Mouse (Mus musculus) heart, adult 2 months (tissue): ENCODE results near the gene Arhgap40.

Source experiments
- CTCF ChIP-seq: fragments of 200-600 bp; IDR thresholded peaks from 2 replicates; pipeline ENCODE4 v1.8.1; 2022; ENCODE audit warnings: antibody characterized with exemption, mild to moderate bottlenecking, moderate library complexity
- EP300 ChIP-seq: fragments of 200-500 bp; IDR thresholded peaks from 2 replicates; pipeline ENCODE4 v1.6.1; 2011; ENCODE audit warnings: low read depth, low read length, control low read depth; ENCODE audit not compliant: insufficient read depth
- POLR2A ChIP-seq: fragments of 200-500 bp; IDR thresholded peaks from 2 replicates; pipeline ENCODE4 v1.6.1; 2011; ENCODE audit warnings: mild to moderate bottlenecking, low read depth, low read length, control low read depth; ENCODE audit not compliant: insufficient read depth

DNA sequence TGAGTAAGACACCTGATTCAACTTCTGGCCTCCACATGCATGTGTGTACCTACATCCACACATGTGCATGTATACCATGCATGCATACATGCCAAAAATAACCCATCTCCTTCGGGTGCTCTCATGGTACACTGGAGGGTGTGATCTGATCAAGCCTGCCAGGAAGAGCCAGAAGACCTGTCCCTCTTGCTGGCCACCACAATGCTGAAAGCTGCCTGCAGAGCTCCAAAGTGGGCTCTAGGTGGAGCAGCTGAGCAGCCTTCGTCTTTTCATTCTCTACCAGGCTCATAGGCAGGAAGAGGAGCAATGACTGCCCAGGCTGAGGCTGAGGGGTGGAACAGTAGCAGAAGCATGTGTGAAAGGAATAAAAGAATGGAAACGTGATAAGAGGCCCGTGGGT is 21.5 kb downstream of the Arhgap40 start:
- TF ChIP-seq CTCF (peak; percentile 90), POLR2A (no peak), EP300 (no peak)
